Mouse (Mus musculus) liver, adult (tissue): ENCODE measurements around the gene Fen1.

Experiments used
- GATA4 ChIP-seq: IDR thresholded peaks from 2 replicates; pipeline ENCODE4 v1.6.1; 2014; ENCODE audit warnings: mild to moderate bottlenecking, low read length; ENCODE audit not compliant: insufficient replicate concordance

The Fen1 gene

DNA sequence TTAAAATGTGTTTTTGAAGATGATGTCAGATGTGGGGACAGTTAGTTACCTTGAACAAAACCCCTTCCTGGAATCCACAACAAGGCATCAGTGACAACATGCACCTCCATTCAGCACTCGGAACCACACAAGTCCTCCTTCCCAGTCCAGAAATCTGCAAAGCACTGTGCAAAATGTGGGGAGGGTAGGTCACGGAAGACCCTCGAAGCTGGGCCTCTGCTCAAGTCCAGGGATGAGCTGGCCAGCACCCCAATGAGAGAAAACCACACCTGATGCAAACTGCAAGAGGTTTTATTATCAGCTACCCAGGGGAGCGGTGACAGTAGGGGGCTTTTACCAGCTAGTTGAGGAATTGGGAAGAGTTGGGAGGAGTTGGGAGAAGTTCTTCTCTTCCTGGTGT, 29.0 kb downstream of the Fen1 start:
- TF ChIP-seq GATA4, result no peak

- TF ChIP-seq GATA4, result no peak
Observed at GRCm38 (mm10) chr19:10173844-10174539, 30.0 kb downstream of the Fen1 start.

GRCm38 (mm10) chr19:10173116-10173718, 30.8 kb downstream of the Fen1 start:
- TF ChIP-seq GATA4, result no peak

DNA sequence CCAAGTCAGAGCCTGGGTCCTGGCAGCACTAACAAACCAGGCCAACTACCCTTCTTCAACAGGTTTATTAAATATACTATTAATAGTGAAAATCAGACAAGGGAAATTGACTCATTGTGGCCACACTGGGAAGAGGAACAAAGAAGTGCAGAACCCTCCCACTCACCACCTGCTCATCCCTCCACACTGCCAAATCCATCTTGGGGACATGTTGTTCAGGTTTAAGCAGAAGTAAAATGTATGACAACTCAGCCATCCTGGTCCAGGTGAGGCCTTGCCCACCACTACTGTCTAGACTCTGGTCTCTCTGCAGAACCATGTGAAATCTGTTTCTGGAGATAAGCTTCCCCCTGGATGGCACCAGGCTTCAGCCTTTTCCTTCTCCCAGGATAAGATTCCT, 32.1 kb downstream of the Fen1 start:
- no peak for TF ChIP-seq GATA4

- no peak for TF ChIP-seq GATA4
Observed at GRCm38 (mm10) chr19:10171359-10171758, 32.6 kb downstream of the Fen1 start.

- no peak for TF ChIP-seq GATA4
Observed at GRCm38 (mm10) chr19:10170466-10170865, 33.5 kb downstream of the Fen1 start.

DNA sequence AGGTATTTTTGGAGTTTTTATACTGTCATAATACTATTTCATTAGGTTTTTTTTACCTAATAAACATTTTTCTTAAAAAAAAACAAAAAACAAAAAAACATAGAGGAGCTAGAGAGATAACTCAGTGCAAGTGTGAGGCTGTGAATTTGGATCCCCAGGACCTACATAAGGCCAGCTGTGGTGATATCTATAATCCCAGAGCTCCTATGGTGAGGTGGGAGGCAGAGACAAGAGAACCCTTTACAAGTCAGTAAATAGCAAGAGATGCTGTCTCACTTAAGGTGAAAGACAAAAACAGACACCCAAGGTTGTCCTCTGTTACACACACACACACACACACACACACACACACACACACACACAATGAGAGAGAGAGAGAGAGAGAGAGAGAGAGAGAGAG, 34.8 kb downstream of the Fen1 start:
- no peak for TF ChIP-seq GATA4

DNA sequence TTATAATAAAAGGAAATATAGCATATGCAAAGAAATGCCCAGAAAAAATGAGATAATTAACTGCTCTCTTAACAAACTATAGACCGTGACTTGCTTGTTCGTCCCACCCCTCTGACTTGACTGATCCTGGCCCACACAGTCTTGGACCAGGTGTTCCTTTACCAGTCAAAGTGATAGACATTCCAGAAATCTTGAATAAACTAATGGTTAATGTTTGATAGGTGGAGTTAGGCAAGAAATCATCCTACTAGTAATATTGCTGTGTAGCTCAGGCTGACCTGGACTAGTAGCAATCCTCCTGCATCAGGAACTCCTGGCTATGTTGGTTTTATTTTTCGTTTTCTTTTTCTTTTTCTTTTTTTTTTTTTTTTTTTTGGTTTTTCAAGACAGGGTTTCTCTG, 35.5 kb downstream of the Fen1 start:
- TF ChIP-seq GATA4, result no peak

GRCm38 (mm10) chr19:10167951-10168350, 36.0 kb downstream of the Fen1 start:
- no peak for TF ChIP-seq GATA4

DNA sequence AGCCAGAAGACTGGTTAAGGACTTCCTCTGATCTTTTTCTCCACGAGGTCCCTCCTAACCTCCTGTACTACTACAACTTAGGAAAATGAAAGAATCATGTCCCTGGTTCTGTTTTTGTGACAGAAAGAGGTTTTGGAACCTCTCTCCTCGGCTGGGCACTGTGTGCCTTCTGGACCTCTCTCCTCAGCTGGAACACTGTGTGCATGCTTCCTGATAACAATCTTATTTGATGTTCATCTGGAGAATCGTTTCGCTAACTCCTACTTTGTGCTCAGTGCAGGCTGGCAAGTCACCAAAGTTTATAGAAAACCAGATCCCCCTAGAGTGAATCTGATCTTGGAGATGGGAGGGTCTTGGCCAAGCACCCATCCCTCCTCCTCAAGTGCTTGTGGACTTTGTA, 36.9 kb downstream of the Fen1 start:
- TF ChIP-seq GATA4, result peak; percentile 93

DNA sequence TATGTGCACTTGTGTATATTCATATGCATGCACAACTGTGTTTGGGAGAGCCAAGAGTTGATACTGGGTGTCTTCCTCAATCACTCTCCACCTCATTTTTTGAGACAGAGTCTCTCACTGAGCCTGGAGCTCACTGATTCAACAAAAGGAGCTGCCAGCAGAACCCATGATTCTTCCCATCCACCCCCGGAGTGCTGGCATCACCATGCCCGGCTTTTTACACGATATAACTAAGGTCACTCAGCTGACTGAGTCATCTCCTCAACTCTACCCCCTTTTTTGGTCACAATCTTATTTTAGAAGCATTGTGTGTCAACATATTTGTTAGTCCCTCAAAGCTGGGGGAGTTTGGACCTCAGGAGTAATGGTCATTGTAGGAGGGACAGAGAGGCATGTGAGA, 40.1 kb downstream of the Fen1 start:
- TF ChIP-seq GATA4, result no peak

DNA sequence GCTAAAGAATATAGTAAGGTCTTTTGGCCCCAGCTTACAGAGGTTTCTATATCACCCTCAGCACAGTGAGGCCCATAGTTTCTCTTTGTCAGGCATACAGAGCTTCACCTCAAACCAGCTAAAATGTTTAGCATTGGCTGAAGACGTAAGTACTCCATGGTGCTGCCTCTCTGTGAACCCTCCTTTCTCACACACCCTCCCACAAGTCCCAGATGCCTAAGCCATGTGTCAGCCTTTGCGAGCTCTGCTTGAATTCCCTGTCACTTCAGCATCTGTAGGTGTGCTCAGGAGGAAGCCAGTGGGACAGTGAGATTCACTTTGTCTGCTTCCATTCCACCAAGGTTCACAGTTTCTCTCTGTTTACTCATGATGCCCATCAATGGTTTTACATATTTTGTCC, 46.2 kb downstream of the Fen1 start:
- TF ChIP-seq GATA4, result no peak

GRCm38 (mm10) chr19:10149189-10149588, 54.8 kb downstream of the Fen1 start:
- TF ChIP-seq GATA4, result no peak
